Mouse (Mus musculus) kidney, postnatal 14 days (tissue): ENCODE measurements around the gene Agpat4.

Experiments
- DNase-seq: peaks from one replicate; pipeline ENCODE4 v3.0.0; 2022; ENCODE audit warnings: mixed read lengths

Gene Agpat4

DNA sequence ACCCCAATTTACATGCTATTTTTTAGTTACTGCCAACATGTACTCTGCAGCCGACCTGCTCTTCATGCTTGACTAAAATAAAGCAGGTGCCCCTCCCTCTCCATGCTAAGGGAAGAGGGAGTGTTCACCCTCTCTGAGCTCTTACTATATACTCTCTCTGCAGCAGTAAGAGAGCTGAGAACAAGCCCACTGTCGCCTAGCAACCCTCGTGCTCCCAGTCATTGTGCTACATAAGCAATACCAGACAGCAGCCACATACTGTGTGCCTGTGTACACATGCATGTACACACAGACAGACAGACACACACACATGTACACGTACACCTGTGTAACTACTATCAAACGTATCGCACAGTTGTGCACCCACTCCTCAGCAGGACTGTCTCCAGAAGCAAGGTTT, 111.7 kb downstream of the Agpat4 start:
- DNase-seq = no peak

DNA sequence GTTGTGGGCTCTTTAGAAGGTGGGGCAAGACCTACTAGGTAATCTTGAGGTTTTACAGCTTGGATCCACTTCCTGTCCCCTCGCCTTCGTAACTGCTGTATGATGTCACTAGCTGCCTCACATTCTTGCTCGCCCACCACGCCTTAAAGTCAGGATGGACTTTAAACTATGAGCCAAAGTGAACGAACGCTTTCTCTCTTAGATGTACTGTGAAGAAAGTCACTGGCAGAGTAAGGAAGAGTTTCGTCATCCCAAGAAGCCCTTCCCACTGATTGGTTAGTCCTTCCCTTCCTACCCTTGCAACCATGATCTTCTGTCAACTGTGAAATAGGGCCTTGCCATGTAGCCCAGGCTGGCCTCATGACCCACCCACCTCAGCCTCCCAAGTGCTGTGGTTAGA, 112.6 kb downstream of the Agpat4 start:
- DNase-seq = no peak

DNA sequence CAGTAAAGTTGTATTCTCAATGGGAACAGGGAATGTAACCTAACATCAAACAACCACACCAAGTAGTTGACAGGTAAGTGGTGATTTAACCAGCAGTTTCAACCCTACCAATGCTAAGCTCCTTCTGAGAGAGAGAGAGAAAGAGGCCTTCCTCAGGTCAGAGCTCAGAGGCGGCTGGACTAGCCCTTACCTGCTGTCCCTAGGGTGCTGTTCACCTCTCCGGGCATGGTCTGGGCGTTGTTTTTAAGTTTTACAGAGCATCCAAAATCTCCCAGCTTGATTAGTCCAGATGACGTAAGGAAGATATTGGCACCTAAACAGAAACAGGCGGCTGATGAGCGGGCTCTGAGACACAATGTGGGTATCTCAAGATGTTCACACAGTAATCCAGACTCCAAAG, 114.2 kb downstream of the Agpat4 start:
- no peak for DNase-seq

DNA sequence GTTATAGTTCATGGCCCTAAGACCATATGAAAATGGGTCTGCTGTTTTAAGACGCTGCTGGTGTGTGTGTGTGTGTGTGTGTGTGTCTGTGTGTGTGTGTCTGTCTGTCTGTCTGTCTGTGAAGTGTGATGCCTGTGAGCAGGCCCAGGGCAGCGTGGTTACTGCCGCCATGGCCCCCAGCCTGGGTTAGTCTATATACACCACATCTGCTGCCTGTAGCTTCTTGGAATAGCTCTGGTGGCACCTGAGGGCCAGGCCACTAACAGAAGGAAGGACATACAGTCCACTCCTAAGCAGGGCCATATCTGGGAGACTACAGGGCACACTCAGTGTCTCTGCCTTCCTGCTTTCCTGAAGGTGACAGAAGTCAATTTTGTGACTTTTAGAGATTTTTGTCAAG, 122.2 kb downstream of the Agpat4 start:
- DNase-seq = no peak

DNA sequence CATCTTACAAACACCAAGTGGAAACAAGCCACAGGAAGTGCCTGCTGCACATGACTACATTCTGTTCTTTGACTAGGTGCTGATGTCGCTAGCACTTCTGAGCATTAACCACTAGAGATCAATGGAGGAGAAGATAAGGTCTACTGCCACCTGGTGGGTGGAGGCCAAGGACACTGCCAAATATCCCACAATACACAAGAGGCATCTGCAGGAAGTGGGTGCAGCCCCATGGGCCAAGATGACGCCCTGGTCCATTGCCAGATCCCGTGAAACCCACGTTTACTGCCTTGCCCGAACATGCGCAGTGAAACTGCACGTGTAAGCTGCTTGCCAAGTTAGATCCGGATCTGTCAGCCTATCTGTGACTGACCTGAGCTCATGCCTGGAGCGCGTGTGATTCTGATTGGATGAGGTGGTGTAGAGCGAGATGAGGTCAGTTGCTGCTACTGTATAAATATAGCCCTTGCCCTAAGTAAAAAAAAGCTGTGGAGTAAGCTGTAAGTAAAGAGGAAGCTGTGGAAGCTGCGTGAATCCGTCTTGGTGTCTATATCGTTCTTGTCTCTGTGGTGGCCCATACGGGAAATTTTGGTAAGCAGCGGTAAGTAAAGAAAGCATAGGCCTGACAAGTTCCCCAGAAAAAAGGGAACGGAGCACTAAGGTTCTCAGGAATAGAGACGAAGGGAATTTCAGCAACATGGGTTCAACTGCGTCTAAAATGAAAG, 131.4 kb downstream of the Agpat4 start:
- no peak for DNase-seq

DNA sequence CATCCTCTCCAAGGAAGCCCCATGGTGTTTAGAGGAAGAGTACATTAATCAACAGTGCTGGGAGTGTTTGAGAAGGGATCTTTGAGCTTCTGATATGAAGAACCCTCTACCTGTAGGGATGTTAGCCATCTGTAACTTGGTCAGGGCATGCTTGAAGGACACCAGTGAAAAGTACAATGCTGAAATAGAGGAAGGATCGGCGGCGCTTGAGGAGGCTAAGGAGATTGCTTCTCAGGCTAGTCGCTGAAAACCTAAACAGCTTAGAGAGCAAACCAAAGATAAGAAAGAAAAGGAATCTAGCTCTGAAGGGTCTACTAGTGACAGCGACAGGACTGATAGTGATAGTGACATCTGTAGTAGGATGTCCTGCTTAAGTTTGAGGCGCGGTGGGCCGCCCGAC, 132.1 kb downstream of the Agpat4 start:
- no peak for DNase-seq

DNA sequence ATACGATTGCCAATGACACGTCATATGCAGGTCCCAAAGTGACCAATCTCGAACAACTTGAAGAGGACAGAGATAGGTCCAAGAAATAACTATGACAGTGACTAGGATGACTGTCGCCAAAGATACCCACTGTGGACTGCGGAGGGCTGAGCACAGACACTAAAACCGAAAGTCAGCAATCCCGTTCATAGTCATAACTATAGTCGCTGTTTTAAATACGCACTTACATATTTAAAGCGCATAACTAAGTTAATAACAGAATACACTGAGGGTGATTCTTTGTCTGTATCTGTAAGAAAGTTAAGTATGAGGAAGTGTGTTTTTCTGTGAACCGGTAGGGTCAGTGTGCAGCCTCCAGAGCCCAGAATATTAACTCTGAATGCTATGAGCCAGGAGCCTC, 137.6 kb downstream of the Agpat4 start:
- DNase-seq = no peak

DNA sequence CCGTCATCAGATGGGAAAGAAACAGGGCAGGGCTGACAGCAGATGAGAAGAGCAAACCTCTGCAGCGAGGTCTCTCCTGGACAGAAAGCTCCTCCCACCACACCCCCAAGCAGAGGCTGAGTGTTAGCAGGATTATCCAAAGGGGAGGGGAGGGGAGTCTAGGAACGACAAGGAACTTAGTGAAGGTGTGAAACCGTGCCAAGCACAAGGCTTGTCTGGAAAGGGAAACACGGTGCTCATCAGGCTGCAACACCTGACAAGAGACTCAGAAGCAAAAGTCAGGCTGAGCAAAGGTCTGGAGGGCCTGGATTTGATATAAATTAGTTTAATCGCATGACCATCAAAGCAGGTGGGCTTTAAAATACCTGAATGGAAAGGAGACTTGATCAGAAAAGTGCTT, 140.0 kb downstream of the Agpat4 start:
- no peak for DNase-seq

DNA sequence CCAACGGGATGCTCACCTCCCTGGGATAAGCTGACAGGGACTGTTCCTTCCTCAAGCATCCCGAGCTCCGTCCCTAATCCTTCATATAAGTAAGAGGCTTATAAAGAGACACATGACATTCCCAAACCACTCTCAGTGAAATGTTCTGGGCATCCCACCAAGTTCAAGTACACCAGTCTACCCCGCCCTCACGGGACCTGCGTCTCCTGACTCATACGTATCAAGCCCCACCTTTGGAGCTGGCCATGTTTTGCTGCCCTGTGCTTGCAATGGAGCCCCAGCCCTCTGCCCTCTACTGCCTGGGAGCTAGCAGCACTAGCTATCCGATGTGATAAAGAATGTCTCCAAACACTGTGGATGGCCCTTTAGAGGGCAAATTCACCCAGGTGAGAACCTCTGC, 141.5 kb downstream of the Agpat4 start:
- DNase-seq = no peak

DNA sequence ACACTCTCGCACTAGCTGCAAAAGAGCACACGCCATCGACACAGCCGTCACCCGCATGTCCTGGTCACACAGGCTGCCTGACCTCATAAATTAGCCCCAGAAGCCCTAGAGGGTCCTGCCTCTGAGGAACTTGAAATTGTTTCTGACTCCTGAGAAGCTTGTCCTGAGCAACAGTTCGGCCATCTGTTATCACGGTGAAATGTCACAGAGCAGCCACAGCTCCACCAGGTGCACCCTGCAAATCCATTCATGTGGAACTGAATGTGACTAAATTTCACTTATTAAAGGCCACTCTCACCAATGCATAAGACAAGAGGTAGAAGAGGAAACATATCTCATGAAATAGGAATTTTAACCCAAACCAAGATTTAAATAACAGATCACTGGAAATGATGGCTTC, 142.9 kb downstream of the Agpat4 start:
- DNase-seq = no peak

DNA sequence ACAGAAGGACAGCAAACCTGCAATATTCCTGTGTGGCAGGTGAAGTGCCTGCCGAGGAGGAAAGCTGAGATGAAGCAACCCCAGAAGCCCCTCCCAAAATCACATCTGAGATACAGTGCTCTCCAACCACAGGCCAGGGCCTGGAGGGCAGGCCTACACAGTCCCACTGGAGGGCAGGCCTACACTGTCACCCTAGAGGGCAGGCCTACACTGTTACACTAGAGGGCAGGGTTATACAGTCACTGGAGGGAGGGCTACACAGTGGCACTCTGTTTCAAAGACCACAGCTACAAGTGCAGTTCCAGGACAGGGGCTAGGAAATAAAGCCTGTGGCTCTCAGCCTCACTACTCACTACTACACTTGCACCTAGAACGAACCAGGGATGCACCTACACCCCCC, 143.4 kb downstream of the Agpat4 start:
- DNase-seq = no peak

DNA sequence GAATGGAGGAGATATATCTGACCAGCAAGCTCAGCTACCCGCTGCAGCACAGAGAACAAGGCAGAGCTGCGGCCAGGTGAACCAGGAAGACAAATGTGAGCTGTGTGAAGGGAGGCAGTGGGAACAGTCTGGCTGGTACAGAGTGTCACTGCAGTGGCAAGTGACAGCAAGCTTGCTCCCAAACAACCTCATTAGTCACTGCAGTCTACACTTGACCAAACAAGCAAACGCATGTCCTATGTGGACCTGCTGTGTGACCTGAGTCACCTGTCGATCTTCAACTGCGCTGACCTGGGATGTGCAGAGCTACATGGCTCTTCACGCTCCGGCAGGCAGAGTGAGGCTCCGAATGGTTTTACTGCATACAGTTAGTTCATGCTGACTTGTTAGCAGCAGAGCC, 144.3 kb downstream of the Agpat4 start:
- no peak for DNase-seq

DNA sequence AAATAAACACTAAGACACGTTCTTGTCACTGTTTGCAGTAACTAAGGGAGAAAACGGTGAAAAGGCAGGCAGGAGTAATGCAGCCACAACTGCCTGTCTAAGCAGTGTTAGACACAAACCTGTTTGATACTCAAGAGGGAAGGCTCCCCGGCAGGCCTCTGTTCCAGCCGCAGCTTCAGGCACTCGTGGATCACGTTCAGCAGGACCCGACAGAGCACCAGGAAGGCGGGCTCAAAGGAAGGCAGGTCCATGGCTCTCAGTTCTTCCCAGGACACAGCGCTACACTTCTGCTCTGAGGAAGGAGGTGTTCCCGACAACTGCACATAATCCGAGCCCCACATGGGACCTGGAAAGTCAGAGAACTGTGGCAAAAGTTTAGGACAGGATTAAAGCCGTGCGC, 145.3 kb downstream of the Agpat4 start:
- DNase-seq = no peak

DNA sequence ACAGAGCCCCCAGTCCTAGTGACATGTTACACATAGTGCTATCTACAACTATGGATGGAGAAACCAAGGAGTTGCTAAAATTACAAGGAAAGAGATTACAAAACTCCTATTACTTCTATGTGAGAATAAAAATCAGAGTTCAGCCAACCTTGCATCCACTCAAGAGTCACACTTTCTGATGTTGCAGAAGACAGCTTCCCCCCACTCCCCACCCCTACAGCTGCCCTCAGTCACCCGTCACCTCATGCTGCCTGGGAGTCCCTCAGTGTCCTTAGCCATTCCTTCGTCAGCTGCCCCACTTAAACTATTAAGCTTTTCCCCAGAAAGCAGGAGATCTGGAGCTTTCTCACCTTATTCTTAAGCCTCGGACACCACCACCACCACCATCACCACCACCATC, 145.8 kb downstream of the Agpat4 start:
- no peak for DNase-seq

DNA sequence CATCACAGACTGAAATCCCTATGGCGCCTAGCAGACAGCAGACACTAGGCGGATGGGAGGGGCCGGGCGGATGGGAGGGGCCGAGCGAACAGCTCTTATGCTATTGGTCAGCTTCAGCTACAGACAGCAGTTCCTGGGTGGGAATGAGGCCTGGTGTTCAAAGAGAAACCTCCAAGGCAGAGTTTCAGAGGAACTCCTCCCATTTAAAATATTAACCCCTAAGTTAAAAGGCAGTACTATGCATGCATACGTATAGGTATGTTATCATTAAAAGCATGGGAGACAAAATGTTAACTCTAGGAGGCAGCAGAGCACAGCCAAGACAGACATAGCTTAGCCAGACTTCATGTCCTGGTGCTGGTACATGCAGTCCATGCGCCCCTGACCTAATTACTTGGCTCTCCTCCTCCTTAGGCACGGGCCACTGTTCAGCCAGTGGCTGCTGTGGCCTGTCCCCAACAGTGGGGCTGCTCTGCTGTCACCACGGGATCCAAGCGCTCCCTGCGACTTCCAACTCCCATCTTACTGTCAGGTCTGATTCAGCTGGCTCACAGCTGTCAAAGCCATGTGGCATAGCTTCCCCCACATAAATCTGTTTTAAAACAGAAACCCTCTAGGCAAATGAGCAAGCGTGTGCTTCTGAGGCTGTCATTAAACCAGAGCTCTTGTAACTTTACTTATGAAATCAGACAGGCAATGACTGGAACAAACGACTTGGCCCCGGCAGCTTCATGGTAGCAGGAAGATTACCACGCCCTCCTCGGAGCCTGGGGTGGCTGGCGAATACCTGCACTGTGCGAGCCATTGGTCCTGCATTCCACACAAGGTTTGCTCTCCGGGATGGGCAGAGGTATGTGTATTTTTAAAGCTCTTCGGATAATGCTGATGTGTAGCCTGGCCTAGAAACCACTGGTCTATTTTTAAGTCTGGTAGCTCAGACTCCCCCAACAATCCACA, 147.7 kb downstream of the Agpat4 start:
- peak; percentile 65 for DNase-seq

DNA sequence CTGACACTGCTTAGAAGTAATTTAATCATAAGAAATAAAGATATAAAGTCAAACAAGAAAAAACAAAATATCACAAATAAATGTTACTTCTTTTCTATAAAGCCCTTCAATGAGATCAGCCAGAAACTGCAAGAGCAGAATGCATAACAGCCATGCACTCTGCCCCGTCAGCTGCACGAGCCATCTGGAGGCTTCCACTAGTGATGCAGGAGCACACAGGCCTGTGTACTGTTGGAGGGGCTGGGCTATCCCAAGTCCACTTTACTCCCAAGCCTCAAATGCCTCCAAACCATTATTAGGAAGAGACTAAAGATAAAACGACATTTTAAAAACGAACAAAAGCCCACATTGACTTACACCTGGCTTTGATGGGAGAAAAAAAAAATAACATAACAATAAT, 149.6 kb downstream of the Agpat4 start:
- DNase-seq = no peak

DNA sequence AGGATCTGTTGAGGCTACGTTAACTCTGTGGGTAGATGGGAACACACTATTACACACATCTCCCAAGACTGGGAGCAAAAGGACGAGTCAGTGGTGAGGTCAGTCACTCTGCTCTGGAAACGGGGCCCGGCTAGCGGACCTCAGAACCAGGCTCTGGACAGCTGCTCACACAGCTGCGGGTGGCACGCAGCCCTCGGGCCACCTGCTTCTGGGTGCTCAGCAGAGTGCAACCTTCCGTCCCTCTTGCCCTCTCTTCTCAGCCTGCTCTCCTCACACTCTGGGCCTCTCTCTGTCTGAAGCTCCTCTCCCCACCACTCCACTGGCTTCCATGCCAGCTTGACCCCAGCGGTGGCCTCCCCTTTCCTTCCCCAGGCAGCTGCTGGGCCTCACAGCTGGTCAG, 150.0 kb downstream of the Agpat4 start:
- DNase-seq = no peak
